Mouse (Mus musculus): ENCODE results near the gene Ap3b1.
"Not testable (repeated sequence)": the region's sequence is repeated elsewhere in the genome, so short reads cannot be mapped to it uniquely, and the experiment has no call there.

Ap3b1 gene

GRCm38 (mm10) chr13:94358401-94359265 lies at the start of gene Ap3b1:
Gene Ap3b1 (plus strand): TSS chr13:94358960.
- peak; percentile 85 for DNase-seq (ENCODE audit: low read depth, low spot score)

- DNase-seq (ENCODE audit: low read depth, low spot score) = not testable (repeated sequence)
Measured at GRCm38 (mm10) chr13:94312812-94313211, 45.9 kb upstream of the Ap3b1 start.

GRCm38 (mm10) chr13:94316975-94317511 lies 41.7 kb upstream of the Ap3b1 start:
- no peak for DNase-seq (ENCODE audit: low read depth, low spot score)

GRCm38 (mm10) chr13:94321094-94321792 lies 37.5 kb upstream of the Ap3b1 start:
- no peak for DNase-seq (ENCODE audit: low read depth, low spot score)

GRCm38 (mm10) chr13:94322475-94322874 lies 36.3 kb upstream of the Ap3b1 start:
- DNase-seq (ENCODE audit: low read depth, low spot score) = no peak

GRCm38 (mm10) chr13:94328063-94328462 lies 30.7 kb upstream of the Ap3b1 start:
- no peak for DNase-seq (ENCODE audit: low read depth, low spot score)

GRCm38 (mm10) chr13:94329005-94329404 lies 29.8 kb upstream of the Ap3b1 start:
- not testable (repeated sequence) for DNase-seq (ENCODE audit: low read depth, low spot score)

GRCm38 (mm10) chr13:94330392-94330979 lies 28.3 kb upstream of the Ap3b1 start:
- no peak for DNase-seq (ENCODE audit: low read depth, low spot score)

- DNase-seq (ENCODE audit: low read depth, low spot score) = no peak
Measured at GRCm38 (mm10) chr13:94338357-94338756, 20.4 kb upstream of the Ap3b1 start.

- DNase-seq (ENCODE audit: low read depth, low spot score) = no peak
Measured at GRCm38 (mm10) chr13:94343192-94343591, 15.6 kb upstream of the Ap3b1 start.

- not testable (repeated sequence) for DNase-seq (ENCODE audit: low read depth, low spot score)
Measured at GRCm38 (mm10) chr13:94344600-94344999, 14.2 kb upstream of the Ap3b1 start.

GRCm38 (mm10) chr13:94354584-94354983 lies 4.2 kb upstream of the Ap3b1 start:
- DNase-seq (ENCODE audit: low read depth, low spot score) = no peak

GRCm38 (mm10) chr13:94358101-94358400 lies 709 bp upstream of the Ap3b1 start:
- no peak for DNase-seq (ENCODE audit: low read depth, low spot score)

- DNase-seq (ENCODE audit: low read depth, low spot score) = peak; percentile 18
Measured at GRCm38 (mm10) chr13:94359282-94359920, 641 bp downstream of the Ap3b1 start.

- DNase-seq (ENCODE audit: low read depth, low spot score) = not testable (repeated sequence)
Measured at GRCm38 (mm10) chr13:94361013-94361580, 2.3 kb downstream of the Ap3b1 start.

- no peak for DNase-seq (ENCODE audit: low read depth, low spot score)
Measured at GRCm38 (mm10) chr13:94364336-94364735, 5.6 kb downstream of the Ap3b1 start.

GRCm38 (mm10) chr13:94365108-94365907 lies 6.5 kb downstream of the Ap3b1 start:
- DNase-seq (ENCODE audit: low read depth, low spot score) = no peak

- DNase-seq (ENCODE audit: low read depth, low spot score) = no peak
Measured at GRCm38 (mm10) chr13:94367869-94368268, 9.1 kb downstream of the Ap3b1 start.

GRCm38 (mm10) chr13:94370521-94370920 lies 11.8 kb downstream of the Ap3b1 start:
- DNase-seq (ENCODE audit: low read depth, low spot score) = no peak

- no peak for DNase-seq (ENCODE audit: low read depth, low spot score)
Measured at GRCm38 (mm10) chr13:94372066-94372465, 13.3 kb downstream of the Ap3b1 start.

GRCm38 (mm10) chr13:94374131-94374530 lies 15.4 kb downstream of the Ap3b1 start:
- no peak for DNase-seq (ENCODE audit: low read depth, low spot score)
